In genomic region chr17:47671988-47672310, GRCm38 (mm10) we compare ENCODE assay signal across 8 mouse cellular contexts. TPM values are rescaled to one million over a fixed set of nuclear protein-coding genes. Genes with fewer than 3 reads are reported as not detected.
DNase-seq lines count a peak whose midpoint lies in the region; ATAC-seq and TF ChIP-seq lines count a peak whose summit lies in the region.

No protein-coding gene starts in this region.

- H3K9ac ChIP-seq in lung, embryonic 15.5 days = 0 out of 2 replicates have a peak overlapping the region, but pooled peaks have one; percentile 38

- peak overlapping the region; percentile 91 for H3K4me2 ChIP-seq in lung, embryonic 15.5 days

- no peak for DNase-seq in cerebellum, postnatal 25 days
- DNase-seq in lung, postnatal 10 days = no peak
- no peak for DNase-seq in limb, embryonic 10.5 days (ENCODE audit: low spot score)
- DNase-seq in Muller cell, postnatal 12 days (ENCODE audit: inconsistent ontology term) = no peak
- DNase-seq in adipocyte (ENCODE audit: low spot score) = no peak

- H3K27ac ChIP-seq in lung, embryonic 15.5 days = no peak overlapping the region
- H3K27ac ChIP-seq in limb, embryonic 10.5 days = peak overlapping the region; percentile 72
- no peak overlapping the region for H3K27ac ChIP-seq in olfactory bulb, adult 2 months (ENCODE audit: insufficient read depth, low read depth, low read length)

- peaks cover 15% of the 10 kb centered on the region for H3K4me1 ChIP-seq in lung, embryonic 15.5 days
- peaks cover 26% of the 10 kb centered on the region for H3K4me1 ChIP-seq in limb, embryonic 10.5 days
- H3K4me1 ChIP-seq in olfactory bulb, adult 2 months (ENCODE audit: control insufficient read depth, insufficient read depth, low read length) = peaks cover 16% of the 10 kb centered on the region

- ATAC-seq in cerebellum, adult (ENCODE audit: insufficient number of reproducible peaks, low FRiP score, low TSS enrichment) = 0 out of 2 replicates have a peak, but pooled peaks have one; percentile 10
- peak; percentile 50 for ATAC-seq in lung, embryonic 15.5 days (ENCODE audit: borderline replicate concordance, extremely low read depth, low FRiP score, low TSS enrichment)

- peaks cover 9% of the 10 kb centered on the region for H3K27me3 ChIP-seq in lung, embryonic 15.5 days
- H3K27me3 ChIP-seq in limb, embryonic 10.5 days (ENCODE audit: low read depth, poor library complexity, severe bottlenecking) = peaks cover 33% of the 10 kb centered on the region

- no peaks in the 10 kb centered on the region for H3K9me3 ChIP-seq in lung, embryonic 15.5 days
- no peaks in the 10 kb centered on the region for H3K9me3 ChIP-seq in limb, embryonic 10.5 days (replicated peaks)

- peak overlapping the region; percentile 45 for H3K4me3 ChIP-seq in lung, embryonic 15.5 days
- peak overlapping the region; percentile 58 for H3K4me3 ChIP-seq in limb, embryonic 10.5 days
- peak overlapping the region; percentile 55 for H3K4me3 ChIP-seq in olfactory bulb, adult 2 months (ENCODE audit: insufficient read depth, low read depth, low read length)

- TF ChIP-seq CTCF in olfactory bulb, adult 2 months (IDR thresholded peaks at IDR 0.05; ENCODE audit: insufficient read depth, low read depth, low read length) = no peak

- 9% methylated on average over 14 of the region's 14 CpGs for WGBS in lung, embryonic 15.5 days
- 7% methylated on average over 14 of the region's 14 CpGs for WGBS in limb, embryonic 10.5 days
- WGBS in olfactory bulb, adult 2 months = 38% methylated on average over 14 of the region's 14 CpGs

- no peak for TF ChIP-seq POLR2A in olfactory bulb, adult 2 months (IDR thresholded peaks at IDR 0.05; ENCODE audit: insufficient read depth, low read depth, low read length)

- H3K36me3 ChIP-seq in lung, embryonic 15.5 days = 0 out of 2 replicates have a peak, but pooled peaks cover 3% of the 10 kb centered on the region
- H3K36me3 ChIP-seq in limb, embryonic 10.5 days = peaks cover 16% of the 10 kb centered on the region

RNA-seq across cellular contexts. Expression of gene Tomm6, which starts 16.2 kb away (rescaled TPM):
- 385 and 422 TPM in 2 replicates for polyA plus RNA-seq in lung, embryonic 15.5 days (2015; fragmentation: Nextera tagmentation; extraction: Ambion mirVana)
- polyA plus RNA-seq in limb, embryonic 10.5 days (2016; fragmentation: Nextera tagmentation; extraction: Ambion mirVana) = 364 and 404 TPM in 2 replicates
- not detected in 2 replicates for polyA plus RNA-seq in olfactory bulb, adult 2 months (2012; ENCODE audit: insufficient read depth, insufficient read length, low replicate concordance, missing spikeins)

RNA-seq across cellular contexts. Expression of gene Frs3, which starts 16.9 kb away (rescaled TPM):
- polyA plus RNA-seq in lung, embryonic 15.5 days (2015; fragmentation: Nextera tagmentation; extraction: Ambion mirVana) = 5.6 and 6.5 TPM in 2 replicates
- 5.0 and 7.3 TPM in 2 replicates for polyA plus RNA-seq in limb, embryonic 10.5 days (2016; fragmentation: Nextera tagmentation; extraction: Ambion mirVana)
- not detected in 2 replicates for polyA plus RNA-seq in olfactory bulb, adult 2 months (2012; ENCODE audit: insufficient read depth, insufficient read length, low replicate concordance, missing spikeins)

RNA-seq across cellular contexts. Expression of gene Gm21981, which starts 22.3 kb away (rescaled TPM):
- 0.35 and 0.45 TPM in 2 replicates for polyA plus RNA-seq in lung, embryonic 15.5 days (2015; fragmentation: Nextera tagmentation; extraction: Ambion mirVana)
- polyA plus RNA-seq in limb, embryonic 10.5 days (2016; fragmentation: Nextera tagmentation; extraction: Ambion mirVana) = 0.23 TPM in 1 of 2 replicates, not detected in the other
- polyA plus RNA-seq in olfactory bulb, adult 2 months (2012; ENCODE audit: insufficient read depth, insufficient read length, low replicate concordance, missing spikeins) = not detected in 2 replicates

RNA-seq across cellular contexts. Expression of gene Prickle4, which starts 22.6 kb away (rescaled TPM):
- polyA plus RNA-seq in lung, embryonic 15.5 days (2015; fragmentation: Nextera tagmentation; extraction: Ambion mirVana) = 0.73 and 0.86 TPM in 2 replicates
- 0.56 and 0.76 TPM in 2 replicates for polyA plus RNA-seq in limb, embryonic 10.5 days (2016; fragmentation: Nextera tagmentation; extraction: Ambion mirVana)
- polyA plus RNA-seq in olfactory bulb, adult 2 months (2012; ENCODE audit: insufficient read depth, insufficient read length, low replicate concordance, missing spikeins) = not detected in 2 replicates

RNA-seq across cellular contexts. Expression of gene Usp49, which starts 41.5 kb away (rescaled TPM):
- 4.2 and 4.3 TPM in 2 replicates for polyA plus RNA-seq in lung, embryonic 15.5 days (2015; fragmentation: Nextera tagmentation; extraction: Ambion mirVana)
- polyA plus RNA-seq in limb, embryonic 10.5 days (2016; fragmentation: Nextera tagmentation; extraction: Ambion mirVana) = 5.5 and 6.8 TPM in 2 replicates
- not detected in 2 replicates for polyA plus RNA-seq in olfactory bulb, adult 2 months (2012; ENCODE audit: insufficient read depth, insufficient read length, low replicate concordance, missing spikeins)
